Mouse (Mus musculus) liver, embryonic 11.5 days (tissue): ENCODE measurements around the gene Wbp2nl. TPM values are rescaled to one million over a fixed set of nuclear protein-coding genes. Genes with fewer than 3 reads are reported as not detected.

Experiments used
- ATAC-seq: fragments of 200-750 bp; cut with Nextera tagmentation; replicated peaks from 2 replicates; pipeline ENCODE4 v1.8.0; 2017; ENCODE audit warnings: moderate number of reproducible peaks, mild to moderate bottlenecking, moderate TSS enrichment, moderate library complexity; ENCODE audit not compliant: low FRiP score
- DNase-seq: peaks from one replicate; pipeline ENCODE4 v3.0.0-alpha.2; 2017; ENCODE audit warnings: low spot score
- H3K27ac ChIP-seq: fragments of 300-500 bp; sonication (generic); 2 replicates; pipeline ENCODE4 v1.5.1; 2014; ENCODE audit warnings: mild to moderate bottlenecking, low read depth, low read length, control low read depth
- H3K27me3 ChIP-seq: fragments of 300-500 bp; sonication (generic); replicated peaks from 2 replicates; pipeline ENCODE4 v1.6.1; 2014; ENCODE audit warnings: low read length, mixed read lengths; ENCODE audit not compliant: control insufficient read depth, insufficient read depth
- H3K36me3 ChIP-seq: fragments of 300-500 bp; sonication (generic); 2 replicates; pipeline ENCODE4 v1.6.1; 2014; ENCODE audit warnings: mild to moderate bottlenecking, low read length, moderate library complexity, mixed read lengths; ENCODE audit not compliant: control insufficient read depth, insufficient read depth
- H3K4me1 ChIP-seq: fragments of 300-500 bp; sonication (generic); replicated peaks from 2 replicates; pipeline ENCODE4 v1.6.1; 2014; ENCODE audit warnings: low read length, mixed read lengths; ENCODE audit not compliant: control insufficient read depth, insufficient read depth
- H3K4me2 ChIP-seq: fragments of 300-500 bp; sonication (generic); 2 replicates; pipeline ENCODE4 v1.6.1; 2014; ENCODE audit warnings: mild to moderate bottlenecking, control low read depth, moderate library complexity
- H3K4me3 ChIP-seq: fragments of 300-500 bp; sonication (generic); 2 replicates; pipeline ENCODE4 v1.5.1; 2014; ENCODE audit warnings: low read depth, low read length, control low read depth
- H3K9ac ChIP-seq: fragments of 300-500 bp; sonication (generic); 2 replicates; pipeline ENCODE4 v1.6.1; 2014; ENCODE audit warnings: low read depth, low read length, control low read depth
- H3K9me3 ChIP-seq: fragments of 300-500 bp; sonication (generic); 2 replicates; pipeline ENCODE4 v1.6.1; 2016; ENCODE audit warnings: low read length, inconsistent platforms, mixed read lengths; ENCODE audit not compliant: control insufficient read depth
- WGBS: fragments of 180-500 bp; shearing (Covaris S2); extraction: QIAGEN DNeasy Blood & Tissue Kit; methylation state at CpG from one replicate; pipeline ENCODE4 v1.1.7; 2014; 5-methylcytosine and 5-hydroxymethylcytosine counted together
- polyA plus RNA-seq: library from polyadenylated mRNA; unstranded; fragments of >200 nt; fragmentation: Nextera tagmentation; extraction: Ambion mirVana; gene quantifications from 2 replicates; pipeline ENCODE4 v1.2.1, GENCODE M21; 2014

Gene Wbp2nl
- polyA plus RNA-seq, 1 experiment from 2014 or later = 0.58 TPM

DNA sequence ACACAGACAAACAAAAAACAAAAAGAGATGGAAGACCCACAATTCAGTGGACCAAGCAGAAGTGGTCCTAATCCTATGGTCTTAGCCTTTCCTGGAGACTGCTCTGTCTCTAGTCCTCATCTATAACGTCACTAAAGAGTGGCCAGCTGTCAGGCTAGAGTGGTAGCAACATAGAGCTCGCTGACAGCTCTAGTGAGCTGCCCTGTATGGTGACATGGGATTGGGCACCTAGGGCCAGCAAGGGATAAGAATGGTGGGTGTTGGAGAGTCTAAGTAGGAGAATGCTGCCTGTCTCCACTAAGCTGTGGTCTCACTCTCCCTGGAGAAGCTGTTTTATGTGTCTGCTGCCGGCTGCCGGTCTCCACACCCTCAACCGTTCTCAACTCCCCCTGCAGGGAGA, 5.9 kb upstream of the Wbp2nl start:
- H3K4me2 ChIP-seq = no peak overlapping the region
- H3K27me3 ChIP-seq = no peaks in the 10 kb centered on the region
- DNase-seq (no peak), ATAC-seq (no peak)
- H3K4me3 ChIP-seq = no peak overlapping the region
- no peak overlapping the region for H3K9ac ChIP-seq
- no peaks in the 10 kb centered on the region for H3K36me3 ChIP-seq
- H3K27ac ChIP-seq = no peak overlapping the region
- 33% methylated on average over 5 of the region's 5 CpGs for WGBS
- H3K4me1 ChIP-seq = peaks cover 6% of the 10 kb centered on the region
- no peaks in the 10 kb centered on the region for H3K9me3 ChIP-seq

DNA sequence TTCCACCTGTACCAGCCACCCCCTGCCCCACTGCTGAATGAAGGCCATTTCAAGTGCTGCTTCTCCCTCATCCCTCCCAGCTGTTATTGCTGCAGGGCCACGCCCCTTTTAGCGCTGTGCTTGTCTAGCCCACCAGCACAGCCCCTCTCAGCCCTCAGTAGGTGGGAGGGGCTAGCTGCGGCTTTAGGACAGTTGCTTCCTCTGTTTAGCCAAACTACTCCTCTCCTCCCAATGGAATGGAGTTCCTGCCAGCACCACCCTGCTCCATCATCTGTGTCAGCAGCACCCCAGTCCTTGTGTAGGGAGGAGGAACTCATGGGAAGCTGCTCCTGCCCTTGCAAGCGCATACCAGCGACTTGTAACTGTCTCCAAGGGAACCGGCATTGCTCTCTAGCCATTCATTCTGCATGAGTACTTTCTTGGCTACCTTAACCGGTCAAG, 5.5 kb upstream of the Wbp2nl start:
- no peak for ATAC-seq

DNA sequence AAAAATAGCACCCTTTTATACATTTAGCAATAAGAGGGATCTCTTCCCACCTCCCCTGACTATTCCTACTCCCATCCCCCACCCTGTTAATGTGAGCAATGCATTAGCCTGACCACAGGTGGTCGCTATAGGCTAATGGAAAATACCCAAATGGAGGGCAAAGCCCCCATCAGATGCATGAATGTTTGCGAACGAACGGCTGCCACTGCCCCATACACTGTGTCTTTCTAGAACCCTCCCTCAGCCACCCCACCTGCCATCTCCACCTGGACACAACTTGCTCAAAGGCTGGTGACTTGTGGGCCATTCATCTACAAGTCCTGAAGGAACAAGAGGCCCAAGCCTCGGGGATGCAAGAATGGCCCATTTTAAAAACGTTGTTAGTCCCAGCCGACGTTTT, 4.7 kb upstream of the Wbp2nl start:
- DNase-seq (no peak), ATAC-seq (0 out of 2 replicates have a peak, but pooled peaks have one; percentile 20)
- no peaks in the 10 kb centered on the region for H3K9me3 ChIP-seq
- H3K4me1 ChIP-seq = peaks cover 6% of the 10 kb centered on the region
- no peak overlapping the region for H3K4me2 ChIP-seq
- H3K27ac ChIP-seq = no peak overlapping the region
- H3K4me3 ChIP-seq = no peak overlapping the region
- no peaks in the 10 kb centered on the region for H3K36me3 ChIP-seq
- 49% methylated on average over 8 of the region's 8 CpGs for WGBS
- H3K9ac ChIP-seq = no peak overlapping the region
- H3K27me3 ChIP-seq = no peaks in the 10 kb centered on the region

More for the DNA sequence above, 5.5 kb upstream of the Wbp2nl start:
- Histone ChIP-seq H3K9me3 (no peaks in the 10 kb centered on the region), H3K9ac (no peak overlapping the region), H3K4me1 (peaks cover 6% of the 10 kb centered on the region), H3K27me3 (no peaks in the 10 kb centered on the region), H3K4me3 (no peak overlapping the region), H3K27ac (no peak overlapping the region), H3K4me2 (no peak overlapping the region; the same call in 1 of the 2 replicates), H3K36me3 (no peaks in the 10 kb centered on the region)
- 19% methylated on average over 7 of the region's 7 CpGs for WGBS
- DNase-seq = no peak

DNA sequence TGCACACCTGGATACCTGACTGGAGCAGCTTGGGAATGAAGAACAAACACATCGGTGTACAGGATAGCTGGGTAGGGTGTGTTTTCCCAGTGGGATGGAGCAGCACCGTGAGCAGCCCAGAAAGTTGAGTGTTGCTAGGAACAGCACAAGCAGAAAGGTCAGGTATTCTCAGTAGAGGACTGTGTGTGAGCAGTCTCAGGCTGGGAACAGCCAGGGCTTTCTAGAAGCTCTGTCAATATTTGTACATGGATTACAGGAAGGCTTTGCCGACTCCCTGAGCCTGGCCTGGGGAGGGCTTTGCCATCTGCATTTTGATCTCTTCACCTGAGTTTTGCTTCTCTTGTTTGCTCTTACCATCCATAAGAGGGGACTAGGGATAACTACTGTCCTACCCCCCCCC, 8.4 kb downstream of the Wbp2nl start:
- DNase-seq (no peak), ATAC-seq (no peak)
- no peak overlapping the region for H3K27ac ChIP-seq
- H3K4me1 ChIP-seq = 0 out of 2 replicates have a peak, but pooled peaks cover 3% of the 10 kb centered on the region
- H3K4me2 ChIP-seq = no peak overlapping the region
- H3K9ac ChIP-seq = no peak overlapping the region
- H3K9me3 ChIP-seq = no peaks in the 10 kb centered on the region
- 79% methylated on average over 3 of the region's 3 CpGs for WGBS
- H3K27me3 ChIP-seq = no peaks in the 10 kb centered on the region
- H3K36me3 ChIP-seq = no peaks in the 10 kb centered on the region
- H3K4me3 ChIP-seq = no peak overlapping the region

DNA sequence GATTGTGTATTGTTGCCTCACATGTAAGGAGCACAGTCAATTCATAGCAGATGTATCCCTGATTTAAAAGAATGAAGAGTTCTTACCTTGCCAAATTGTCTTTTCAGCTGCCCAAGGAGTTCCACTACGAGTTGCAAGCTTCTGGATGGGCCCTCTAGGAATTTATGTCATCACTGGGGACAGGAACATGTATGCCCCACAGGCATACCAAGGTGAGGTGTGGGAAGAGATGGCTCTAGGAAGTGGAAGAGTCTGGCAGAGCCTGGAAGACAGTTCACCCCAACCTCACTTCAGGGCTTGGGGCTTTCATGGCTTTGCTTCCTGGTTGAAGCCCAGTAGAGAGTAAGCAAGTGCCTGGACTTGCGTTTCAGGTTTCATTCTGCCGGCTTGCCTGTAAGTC, 9.7 kb downstream of the Wbp2nl start:
- Histone ChIP-seq H3K27ac (no peak overlapping the region), H3K4me2 (no peak overlapping the region), H3K27me3 (no peaks in the 10 kb centered on the region), H3K4me3 (no peak overlapping the region), H3K9me3 (no peaks in the 10 kb centered on the region), H3K4me1 (0 out of 2 replicates have a peak, but pooled peaks cover 3% of the 10 kb centered on the region), H3K9ac (no peak overlapping the region), H3K36me3 (no peaks in the 10 kb centered on the region)
- no peak for DNase-seq
- ATAC-seq = no peak
- WGBS = 85% methylated on average over 3 of the region's 3 CpGs

DNA sequence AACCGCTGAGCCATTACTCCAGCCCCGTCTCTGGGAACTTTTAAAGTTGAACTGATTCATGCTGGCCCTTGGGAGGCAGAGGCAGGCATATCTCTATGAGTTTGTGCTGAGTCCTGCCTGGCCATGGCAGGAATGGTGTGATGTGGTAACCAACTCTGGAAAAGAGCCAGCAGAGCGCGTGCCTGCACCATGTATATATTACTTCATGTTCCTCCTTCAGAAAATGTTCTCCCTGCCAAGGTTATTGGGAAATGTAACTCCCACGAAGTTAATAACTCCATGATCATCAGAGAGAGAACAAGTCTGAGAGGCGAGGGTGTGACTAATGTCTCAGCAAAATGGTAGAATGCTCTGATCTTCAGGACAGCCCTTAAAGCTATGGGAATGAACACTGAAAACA, 19.1 kb downstream of the Wbp2nl start:
- DNase-seq = no peak
- ATAC-seq = no peak
- Histone ChIP-seq H3K36me3 (no peaks in the 10 kb centered on the region), H3K9ac (no peak overlapping the region), H3K4me3 (no peak overlapping the region), H3K27me3 (no peaks in the 10 kb centered on the region), H3K4me1 (no peaks in the 10 kb centered on the region), H3K27ac (no peak overlapping the region), H3K4me2 (no peak overlapping the region), H3K9me3 (no peaks in the 10 kb centered on the region)
- 87% methylated on average over 6 of the region's 6 CpGs for WGBS

DNA sequence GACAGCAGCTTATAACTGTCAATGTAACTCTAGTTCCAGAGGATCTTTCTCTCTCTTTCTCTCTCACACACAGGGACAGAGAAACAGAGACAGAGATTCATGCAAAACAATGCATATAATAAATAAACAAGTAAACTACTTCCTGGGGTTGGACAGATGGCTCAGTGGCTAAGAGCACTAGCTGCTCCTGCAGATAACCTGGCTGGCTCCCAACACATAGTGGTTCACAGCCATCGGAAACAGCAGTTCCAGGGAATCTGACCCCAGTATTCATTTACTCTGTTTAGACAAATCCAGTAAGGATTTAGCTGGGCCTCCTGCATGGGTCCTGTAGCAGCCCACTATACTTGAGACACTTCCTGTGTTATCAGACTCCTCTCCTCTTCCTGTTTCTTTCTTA, 20.9 kb downstream of the Wbp2nl start:
- Histone ChIP-seq H3K9ac (no peak overlapping the region), H3K27ac (no peak overlapping the region), H3K4me3 (no peak overlapping the region), H3K4me1 (0 out of 2 replicates have a peak, but pooled peaks cover 4% of the 10 kb centered on the region), H3K36me3 (no peaks in the 10 kb centered on the region), H3K9me3 (no peaks in the 10 kb centered on the region), H3K27me3 (no peaks in the 10 kb centered on the region), H3K4me2 (no peak overlapping the region)
- DNase-seq = no peak
- no peak for ATAC-seq
- WGBS = 66% methylated on average over 1 of the region's 1 CpGs

DNA sequence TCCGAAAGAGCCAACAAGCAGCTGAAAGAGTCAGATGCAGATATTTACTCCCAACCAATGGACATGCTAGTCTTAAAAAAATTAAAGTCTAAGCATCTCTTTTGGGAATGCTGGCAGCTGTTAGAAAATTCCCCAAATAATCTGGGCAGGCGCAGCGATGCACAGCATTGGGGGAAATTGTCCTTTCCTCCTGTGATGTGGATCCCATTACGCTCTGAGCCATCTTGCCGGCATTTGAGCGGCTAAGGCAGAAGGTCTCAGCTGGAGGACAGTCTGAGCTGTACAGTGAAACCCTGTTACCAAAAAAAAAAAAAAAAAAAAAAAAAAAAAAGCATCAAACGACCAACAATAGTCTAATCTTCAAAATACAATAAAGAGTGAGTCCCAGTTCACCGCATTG, 23.4 kb downstream of the Wbp2nl start:
- H3K36me3 ChIP-seq = no peaks in the 10 kb centered on the region
- H3K4me3 ChIP-seq = no peak overlapping the region
- H3K27ac ChIP-seq = no peak overlapping the region
- H3K4me1 ChIP-seq = 0 out of 2 replicates have a peak, but pooled peaks cover 4% of the 10 kb centered on the region
- 78% methylated on average over 8 of the region's 8 CpGs for WGBS
- H3K9ac ChIP-seq = no peak overlapping the region
- DNase-seq (no peak), ATAC-seq (no peak)
- no peak overlapping the region for H3K4me2 ChIP-seq
- H3K27me3 ChIP-seq = no peaks in the 10 kb centered on the region
- no peaks in the 10 kb centered on the region for H3K9me3 ChIP-seq

DNA sequence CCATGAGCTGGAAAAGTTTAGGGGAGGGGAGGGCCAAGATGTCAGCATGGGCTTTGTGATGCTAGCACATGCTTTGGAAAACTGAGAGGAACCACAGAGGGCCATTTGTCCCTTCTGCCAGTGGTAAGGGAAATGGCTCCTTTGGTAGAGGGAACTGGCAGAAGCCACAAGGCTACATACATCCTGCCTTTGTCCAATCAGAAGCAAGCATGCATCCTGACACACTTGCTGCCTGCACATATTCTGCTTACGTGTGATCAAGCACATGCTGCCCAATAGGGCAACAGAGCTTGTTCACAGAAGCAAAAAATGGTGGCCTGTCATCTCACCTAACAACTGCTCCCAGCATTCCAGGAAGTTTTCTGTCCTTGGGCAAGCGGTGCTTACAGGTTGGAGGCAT, 26.6 kb downstream of the Wbp2nl start:
- H3K4me2 ChIP-seq = no peak overlapping the region
- no peak for DNase-seq
- ATAC-seq = no peak
- no peaks in the 10 kb centered on the region for H3K9me3 ChIP-seq
- H3K36me3 ChIP-seq = peaks cover 8% of the 10 kb centered on the region
- H3K4me1 ChIP-seq = 0 out of 2 replicates have a peak, but pooled peaks cover 7% of the 10 kb centered on the region
- WGBS = 60% methylated on average over 2 of the region's 2 CpGs
- no peak overlapping the region for H3K9ac ChIP-seq
- no peaks in the 10 kb centered on the region for H3K27me3 ChIP-seq
- H3K4me3 ChIP-seq = no peak overlapping the region
- no peak overlapping the region for H3K27ac ChIP-seq
